10 mouse cellular contexts compared by ENCODE assay signal in genomic region chr2:166125492-166126252, GRCm38 (mm10). TPM values are rescaled to one million over a fixed set of nuclear protein-coding genes. Genes with fewer than 3 reads are reported as not detected.
DNase-seq lines count a peak whose midpoint lies in the region; ATAC-seq lines count a peak whose summit lies in the region.
"Had no signal": no experiment of that assay in that cellular context is flagged by ENCODE, and none has a peak within 500 bp of the region (broad histone marks: within the 10 kb centered on the region; RNA-seq: fewer than 3 reads in every experiment).

No protein-coding gene starts in this region.

- H3K27me3 ChIP-seq in hindbrain, embryonic 13.5 days = no peaks in the 10 kb centered on the region
- no peaks in the 10 kb centered on the region for H3K27me3 ChIP-seq in hindbrain, embryonic 14.5 days (ENCODE audit: control insufficient read depth, insufficient read depth, low read length)
- H3K27me3 ChIP-seq: limb, embryonic 12.5 days had no signal

- no peak overlapping the region for H3K4me3 ChIP-seq in hindbrain, embryonic 13.5 days
- no peak overlapping the region for H3K4me3 ChIP-seq in hindbrain, embryonic 14.5 days (replicated peaks; ENCODE audit: low read length)
- H3K4me3 ChIP-seq: limb, embryonic 12.5 days had no signal

- H3K4me2 ChIP-seq in hindbrain, embryonic 13.5 days = no peak overlapping the region
- no peak overlapping the region for H3K4me2 ChIP-seq in hindbrain, embryonic 14.5 days (replicated peaks)
- H3K4me2 ChIP-seq: limb, embryonic 12.5 days had no signal

- no peak overlapping the region for H3K9ac ChIP-seq in hindbrain, embryonic 13.5 days
- no peak overlapping the region for H3K9ac ChIP-seq in hindbrain, embryonic 14.5 days
- H3K9ac ChIP-seq: limb, embryonic 12.5 days had no signal

- peaks cover 23% of the 10 kb centered on the region for H3K36me3 ChIP-seq in hindbrain, embryonic 13.5 days
- peaks cover 6% of the 10 kb centered on the region; the same call in 1 of the 2 replicates for H3K36me3 ChIP-seq in hindbrain, embryonic 14.5 days (replicated peaks; ENCODE audit: control insufficient read depth, insufficient read depth)

- H3K4me1 ChIP-seq in hindbrain, embryonic 13.5 days (replicated peaks) = peaks cover 8% of the 10 kb centered on the region
- H3K4me1 ChIP-seq in hindbrain, embryonic 14.5 days (replicated peaks; ENCODE audit: control insufficient read depth, insufficient read depth, low read length) = 0 out of 2 replicates have a peak, but pooled peaks cover 5% of the 10 kb centered on the region
- H3K4me1 ChIP-seq: limb, embryonic 12.5 days had no signal

- 74% methylated on average over 13 of the region's 13 CpGs for WGBS in hindbrain, embryonic 13.5 days
- 68% methylated on average over 13 of the region's 13 CpGs for WGBS in hindbrain, embryonic 14.5 days

- intact Hi-C loops in left cerebral cortex, postnatal 10 days (cut with DNase I) = no loop called here

- no peaks in the 10 kb centered on the region for H3K9me3 ChIP-seq in hindbrain, embryonic 13.5 days
- no peaks in the 10 kb centered on the region for H3K9me3 ChIP-seq in hindbrain, embryonic 14.5 days (ENCODE audit: control insufficient read depth, low read length)
- H3K9me3 ChIP-seq: limb, embryonic 12.5 days had no signal

- no peak for DNase-seq in hindbrain, embryonic 14.5 days (ENCODE audit: low spot score)
- peak; percentile 59 for DNase-seq in CD4-positive, CD25-positive, alpha-beta regulatory T cell, adult 2 months (ENCODE audit: low read depth, low spot score)
- DNase-seq in natural killer cell, adult 2 months (ENCODE audit: low spot score in 2 of 2) = peak; percentile 63 to 77
- no peak for DNase-seq in cerebellum, postnatal 4 days (ENCODE audit: low spot score in 2 of 2)
- no peak for DNase-seq in right cerebral cortex, postnatal 36 days (ENCODE audit: low spot score in 2 of 2)
- DNase-seq in left cerebral cortex, postnatal 10 days (ENCODE audit: extremely low spot score in 1 of 2, low spot score in 2 of 2) = no peak

- H3K27ac ChIP-seq in hindbrain, embryonic 13.5 days = no peak overlapping the region
- H3K27ac ChIP-seq in hindbrain, embryonic 14.5 days = no peak overlapping the region
- H3K27ac ChIP-seq: limb, embryonic 12.5 days had no signal

- ATAC-seq in hindbrain, embryonic 13.5 days (ENCODE audit: low FRiP score) = 0 out of 2 replicates have a peak, but pooled peaks have one; percentile 17
- no peak for ATAC-seq in hindbrain, embryonic 14.5 days (ENCODE audit: low FRiP score)
- peak; percentile 68 for ATAC-seq in activated CD4-positive, CD25-positive, alpha-beta regulatory T cell, adult 4 months
- ATAC-seq: forebrain, embryonic 16.5 days had no signal

RNA-seq across cellular contexts. Expression of gene Sulf2, which starts 29.8 kb away (rescaled TPM):
- polyA plus RNA-seq in hindbrain, embryonic 13.5 days (2015; fragmentation: Nextera tagmentation; extraction: Ambion mirVana) = 88.6 and 113 TPM in 2 replicates
- polyA plus RNA-seq in hindbrain, embryonic 14.5 days (2014; fragmentation: Nextera tagmentation; extraction: Ambion mirVana) = 125 TPM in 2 replicates
- 1 to 10 TPM; 1.3 to 1.5 TPM for polyA plus RNA-seq in activated CD4-positive, CD25-positive, alpha-beta regulatory T cell, adult 4 months (2017; shearing (Covaris generic))
- 100 to 1,000 TPM; 148 to 169 TPM for total RNA-seq in left cerebral cortex, postnatal 10 days (2021)

Comparison
In these comparisons a context has a peak if more than half of its experiments do, and no peak if none do; other contexts are left out.
1. DNase-seq: peak in CD4-positive, CD25-positive, alpha-beta regulatory T cell, adult 2 months (single experiment) and natural killer cell, adult 2 months (2 of 2); none in hindbrain, embryonic 14.5 days (single experiment), cerebellum, postnatal 4 days (0 of 2), right cerebral cortex, postnatal 36 days (0 of 2) and left cerebral cortex, postnatal 10 days (0 of 2).
2. RNA of gene Sulf2, which starts 29.8 kb away (polyA plus RNA-seq): 125 TPM in hindbrain, embryonic 14.5 days and 88.6 to 113 TPM in hindbrain, embryonic 13.5 days; 1.3 to 1.5 TPM in activated CD4-positive, CD25-positive, alpha-beta regulatory T cell, adult 4 months; every median in the first group is over 10 times any median in the second.